Mouse (Mus musculus) kidney, postnatal 0 days (tissue): ENCODE results near the gene Uap1l1. TPM values are rescaled to one million over a fixed set of nuclear protein-coding genes. Genes with fewer than 3 reads are reported as not detected.

ENCODE experiments used
- ATAC-seq: fragments of 200-750 bp; cut with Nextera tagmentation; replicated peaks from 2 replicates; pipeline ENCODE4 v1.8.0; 2017; ENCODE audit warnings: low read depth, moderate number of reproducible peaks, moderate TSS enrichment, moderate library complexity; ENCODE audit not compliant: low FRiP score
- DNase-seq: peaks from one replicate; pipeline ENCODE4 v3.0.0-alpha.2; 2016; ENCODE audit warnings: low spot score
- H3K27ac ChIP-seq: fragments of 300-500 bp; sonication (generic); 2 replicates; pipeline ENCODE4 v1.5.1; 2014; ENCODE audit warnings: mild to moderate bottlenecking
- H3K27me3 ChIP-seq: fragments of 300-500 bp; sonication (generic); 2 replicates; pipeline ENCODE4 v1.6.1; 2014; ENCODE audit warnings: low read length, mixed read lengths; ENCODE audit not compliant: insufficient read depth
- H3K36me3 ChIP-seq: fragments of 300-500 bp; sonication (generic); 2 replicates; pipeline ENCODE4 v1.6.1; 2014; ENCODE audit warnings: low read length, mixed read lengths; ENCODE audit not compliant: insufficient read depth
- H3K4me1 ChIP-seq: fragments of 300-500 bp; sonication (generic); replicated peaks from 2 replicates; pipeline ENCODE4 v1.6.1; 2014; ENCODE audit warnings: antibody characterized with exemption, low read length, mixed read lengths; ENCODE audit not compliant: insufficient read depth
- H3K4me2 ChIP-seq: fragments of 300-500 bp; sonication (generic); 2 replicates; pipeline ENCODE4 v1.6.1; 2014; ENCODE audit warnings: mild to moderate bottlenecking, low read length, moderate library complexity, mixed read lengths
- H3K4me3 ChIP-seq: fragments of 300-500 bp; sonication (generic); replicated peaks from 2 replicates; pipeline ENCODE4 v1.5.1; 2014; ENCODE audit warnings: low read depth, low read length
- H3K9ac ChIP-seq: fragments of 300-500 bp; sonication (generic); 2 replicates; pipeline ENCODE4 v1.6.1; 2014; ENCODE audit warnings: low read depth, low read length
- H3K9me3 ChIP-seq: fragments of 300-500 bp; sonication (generic); replicated peaks from 2 replicates; pipeline ENCODE4 v1.6.1; 2016; ENCODE audit warnings: low read length, inconsistent platforms, mixed read lengths
- CTCF ChIP-seq: IDR thresholded peaks from 2 replicates; pipeline ENCODE4 v1.5.1; 2016; ENCODE audit warnings: antibody characterized with exemption, low read depth, mild to moderate bottlenecking, moderate library complexity
- WGBS: fragments of 180-500 bp; shearing (Covaris S2); extraction: QIAGEN DNeasy Blood & Tissue Kit; methylation state at CpG from one replicate; pipeline ENCODE4 v1.1.7; 2014; 5-methylcytosine and 5-hydroxymethylcytosine counted together
- polyA plus RNA-seq: library from polyadenylated mRNA; unstranded; fragments of >200 nt; fragmentation: Nextera tagmentation; extraction: Ambion mirVana; gene quantifications from 2 replicates; pipeline ENCODE4 v1.2.1, GENCODE M21; 2015

Gene Uap1l1
- polyA plus RNA-seq, 1 experiment from 2014 or later, result 80.5 TPM

DNA sequence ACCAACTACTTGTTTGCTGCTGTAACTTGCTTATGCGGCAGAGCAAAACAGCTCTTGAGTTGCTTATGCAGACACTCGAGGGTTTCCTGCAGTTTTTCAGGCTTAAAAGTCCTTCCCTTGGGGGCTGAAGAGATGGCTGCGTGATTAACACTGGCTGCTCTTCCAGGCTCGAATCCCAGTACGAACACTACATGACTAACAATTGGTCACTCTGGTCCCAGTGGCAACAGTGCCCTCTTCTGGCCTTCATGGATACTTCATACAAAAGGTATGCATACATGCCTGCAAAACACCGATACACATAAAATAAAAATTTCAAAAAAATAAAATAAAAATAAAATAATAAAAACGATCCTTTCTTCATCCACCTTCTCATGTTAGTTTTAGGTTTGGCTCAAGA is 37.0 kb downstream of the Uap1l1 start:
- Histone ChIP-seq H3K4me3 (no peak overlapping the region), H3K27me3 (no peaks in the 10 kb centered on the region), H3K9me3 (no peaks in the 10 kb centered on the region), H3K27ac (no peak overlapping the region), H3K9ac (no peak overlapping the region), H3K4me1 (peaks cover 10% of the 10 kb centered on the region; the same call in 1 of the 2 replicates), H3K36me3 (no peaks in the 10 kb centered on the region), H3K4me2 (no peak overlapping the region)
- ATAC-seq (no peak), DNase-seq (peak; percentile 64)
- TF ChIP-seq CTCF, result peak; percentile 68
- 39% methylated on average over 7 of the region's 7 CpGs for WGBS

DNA sequence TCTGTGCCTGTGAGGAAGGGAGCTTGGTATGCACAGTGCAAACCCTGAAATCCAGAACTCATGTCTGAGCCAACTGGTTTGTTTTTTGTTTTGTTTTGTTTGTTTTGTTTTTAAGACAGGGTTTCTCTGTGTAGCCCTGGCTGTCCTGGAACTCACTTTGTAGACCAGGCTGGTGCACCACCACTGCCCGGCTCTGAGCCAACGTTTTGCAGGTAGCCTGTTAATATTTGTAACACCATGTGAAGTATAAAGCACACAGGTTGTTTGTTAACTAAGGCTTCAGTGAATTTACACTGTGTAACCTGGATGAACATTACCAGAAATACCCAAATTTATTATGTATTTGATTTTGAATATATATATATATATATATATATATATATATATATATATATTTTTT is 39.4 kb downstream of the Uap1l1 start:
- Histone ChIP-seq H3K4me3 (no peak overlapping the region), H3K4me1 (no peaks in the 10 kb centered on the region), H3K9me3 (no peaks in the 10 kb centered on the region), H3K36me3 (no peaks in the 10 kb centered on the region), H3K9ac (no peak overlapping the region), H3K27ac (no peak overlapping the region), H3K4me2 (no peak overlapping the region), H3K27me3 (no peaks in the 10 kb centered on the region)
- WGBS, result 82% methylated on average over 2 of the region's 2 CpGs
- DNase-seq (no peak), ATAC-seq (no peak)
- TF ChIP-seq CTCF, result no peak

DNA sequence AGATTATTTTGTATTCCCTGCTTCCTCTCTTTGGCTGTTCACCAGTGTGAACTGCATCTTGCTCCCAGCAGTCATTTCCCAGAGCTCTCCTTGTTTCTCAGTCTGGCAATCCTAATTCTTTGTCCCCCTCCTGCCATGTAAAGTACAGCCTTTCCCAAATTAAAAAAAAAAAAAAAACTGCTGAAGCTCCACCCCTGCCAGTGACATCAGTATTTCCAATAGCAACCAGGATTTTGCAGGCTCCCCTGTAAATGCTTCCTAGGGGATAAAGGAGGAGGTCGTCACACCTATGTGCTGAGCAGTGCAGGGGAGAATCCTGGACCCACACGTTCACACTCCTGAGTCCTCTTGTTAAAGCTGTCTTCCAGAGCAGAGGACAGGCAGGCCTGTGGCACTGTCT is 45.4 kb downstream of the Uap1l1 start:
- Histone ChIP-seq H3K27ac (no peak overlapping the region), H3K27me3 (peaks cover 11% of the 10 kb centered on the region), H3K4me2 (no peak overlapping the region), H3K9ac (no peak overlapping the region), H3K4me1 (peaks cover 7% of the 10 kb centered on the region; the same call in 1 of the 2 replicates), H3K4me3 (no peak overlapping the region), H3K9me3 (no peaks in the 10 kb centered on the region), H3K36me3 (no peaks in the 10 kb centered on the region)
- no peak for TF ChIP-seq CTCF
- DNase-seq, result no peak
- WGBS, result 36% methylated on average over 2 of the region's 2 CpGs
- no peak for ATAC-seq

- H3K9ac ChIP-seq, result no peak within 1 kb of the TSS
- peaks cover 7% of the 10 kb centered on the region; the same call in 1 of the 2 replicates for H3K4me1 ChIP-seq
- H3K9me3 ChIP-seq, result no peaks in the 10 kb centered on the region
- H3K36me3 ChIP-seq, result no peaks in the 10 kb centered on the region
- DNase-seq (peak; percentile 71), ATAC-seq (peak; percentile 68; the same call in 1 of the 2 replicates)
- peak within 1 kb of the TSS; percentile 49 for H3K4me2 ChIP-seq
- H3K27me3 ChIP-seq, result peaks cover 11% of the 10 kb centered on the region
- H3K27ac ChIP-seq, result no peak within 1 kb of the TSS
- peak within 1 kb of the TSS; percentile 18 for H3K4me3 ChIP-seq
- TF ChIP-seq CTCF, result no peak
- WGBS, result 10% methylated on average over 58 of the region's 58 CpGs
Measured at GRCm38 (mm10) chr2:25318971-25319773, 46.3 kb downstream of the Uap1l1 start, which contains the start of gene Grin1. TSS of gene Grin1 (minus strand) at chr2:25319187.

GRCm38 (mm10) chr2:25318119-25318966 is 47.1 kb downstream of the Uap1l1 start:
- ATAC-seq, result no peak
- Histone ChIP-seq H3K27ac (no peak overlapping the region), H3K4me2 (peak overlapping the region; percentile 49), H3K4me3 (peak overlapping the region; percentile 18), H3K9ac (no peak overlapping the region), H3K36me3 (no peaks in the 10 kb centered on the region), H3K9me3 (no peaks in the 10 kb centered on the region), H3K4me1 (peaks cover 7% of the 10 kb centered on the region; the same call in 1 of the 2 replicates), H3K27me3 (peaks cover 16% of the 10 kb centered on the region)
- no peak for DNase-seq
- TF ChIP-seq CTCF, result no peak
- WGBS, result 5% methylated on average over 31 of the region's 31 CpGs

GRCm38 (mm10) chr2:25311491-25311891 is 54.0 kb downstream of the Uap1l1 start:
- WGBS, result 4% methylated on average over 11 of the region's 11 CpGs
- no peak overlapping the region for H3K27ac ChIP-seq
- ATAC-seq (no peak), DNase-seq (no peak)
- H3K9ac ChIP-seq, result no peak overlapping the region
- H3K36me3 ChIP-seq, result no peaks in the 10 kb centered on the region
- H3K9me3 ChIP-seq, result no peaks in the 10 kb centered on the region
- peaks cover 33% of the 10 kb centered on the region for H3K27me3 ChIP-seq
- no peaks in the 10 kb centered on the region for H3K4me1 ChIP-seq
- no peak for TF ChIP-seq CTCF
- no peak overlapping the region for H3K4me3 ChIP-seq
- H3K4me2 ChIP-seq, result 0 out of 2 replicates have a peak overlapping the region, but pooled peaks have one; percentile 25
